Mouse (Mus musculus) intestine, embryonic 16.5 days (tissue): Measurements from ENCODE around the gene Cenpa. TPM values are rescaled to one million over a fixed set of nuclear protein-coding genes. Genes with fewer than 3 reads are reported as not detected.
"Not testable (repeated sequence)": the region's sequence is repeated elsewhere in the genome, so short reads cannot be mapped to it uniquely, and the experiment has no call there.

Source experiments
- ATAC-seq: fragments of 200-750 bp; cut with Nextera tagmentation; 2 replicates; pipeline ENCODE4 v1.8.0; 2017; ENCODE audit warnings: moderate TSS enrichment, moderate library complexity
- H3K27ac ChIP-seq: fragments of 300-500 bp; sonication (generic); 2 replicates; pipeline ENCODE4 v1.5.1; 2014; ENCODE audit warnings: mild to moderate bottlenecking, low read length
- H3K27me3 ChIP-seq: fragments of 300-500 bp; sonication (generic); replicated peaks from 2 replicates; pipeline ENCODE4 v1.6.1; 2014; ENCODE audit warnings: low read length, control low read depth, mixed read lengths; ENCODE audit not compliant: control insufficient read depth, insufficient read depth
- H3K36me3 ChIP-seq: fragments of 300-500 bp; sonication (generic); 2 replicates; pipeline ENCODE4 v1.6.1; 2014; ENCODE audit warnings: low read length, control low read depth; ENCODE audit not compliant: control insufficient read depth, insufficient read depth
- H3K4me1 ChIP-seq: fragments of 300-500 bp; sonication (generic); 2 replicates; pipeline ENCODE4 v1.6.1; 2014; ENCODE audit warnings: low read length, control low read depth, mixed read lengths; ENCODE audit not compliant: control insufficient read depth, insufficient read depth
- H3K4me2 ChIP-seq: fragments of 300-500 bp; sonication (generic); 2 replicates; pipeline ENCODE4 v1.6.1; 2014; ENCODE audit warnings: low read depth, low read length, control low read depth
- H3K4me3 ChIP-seq: fragments of 300-500 bp; sonication (generic); 2 replicates; pipeline ENCODE4 v1.5.1; 2014; ENCODE audit warnings: mild to moderate bottlenecking, low read length
- H3K9ac ChIP-seq: fragments of 300-500 bp; sonication (generic); 2 replicates; pipeline ENCODE4 v1.6.1; 2014; ENCODE audit warnings: low read depth, low read length
- H3K9me3 ChIP-seq: fragments of 300-500 bp; sonication (generic); 2 replicates; pipeline ENCODE4 v1.6.1; 2016; ENCODE audit warnings: low read length, control low read depth; ENCODE audit not compliant: control insufficient read depth
- WGBS: fragments of 180-500 bp; shearing (Covaris S2); extraction: QIAGEN DNeasy Blood & Tissue Kit; methylation state at CpG from one replicate; pipeline ENCODE4 v1.1.7; 2014; 5-methylcytosine and 5-hydroxymethylcytosine counted together
- polyA plus RNA-seq: library from polyadenylated mRNA; unstranded; fragments of >200 nt; fragmentation: Nextera tagmentation; extraction: Ambion mirVana; gene quantifications from 2 replicates; pipeline ENCODE4 v1.2.1, GENCODE M21; 2015

The Cenpa gene
- polyA plus RNA-seq, 1 experiment from 2014 or later = 186 TPM

- H3K9ac ChIP-seq = no peak overlapping the region
- no peaks in the 10 kb centered on the region for H3K27me3 ChIP-seq
- no peak overlapping the region for H3K27ac ChIP-seq
- H3K36me3 ChIP-seq = no peaks in the 10 kb centered on the region
- no peaks in the 10 kb centered on the region for H3K4me1 ChIP-seq
- ATAC-seq = no peak
- no peak overlapping the region for H3K4me3 ChIP-seq
- no peak overlapping the region for H3K4me2 ChIP-seq
- no peaks in the 10 kb centered on the region for H3K9me3 ChIP-seq
Measured at GRCm38 (mm10) chr5:30682967-30683600, 16.5 kb downstream of the Cenpa start.

- Histone ChIP-seq H3K4me1 (no peaks in the 10 kb centered on the region), H3K4me2 (no peak overlapping the region), H3K27me3 (no peaks in the 10 kb centered on the region), H3K36me3 (no peaks in the 10 kb centered on the region), H3K9me3 (no peaks in the 10 kb centered on the region), H3K27ac (no peak overlapping the region), H3K9ac (no peak overlapping the region), H3K4me3 (no peak overlapping the region)
- no peak for ATAC-seq
- WGBS = 69% methylated on average over 3 of the region's 3 CpGs
Measured at GRCm38 (mm10) chr5:30683993-30684392, 17.4 kb downstream of the Cenpa start.

- H3K27ac ChIP-seq = no peak overlapping the region
Measured at GRCm38 (mm10) chr5:30686781-30687180, 20.2 kb downstream of the Cenpa start.

GRCm38 (mm10) chr5:30700361-30701000 lies 33.9 kb downstream of the Cenpa start:
- Histone ChIP-seq H3K36me3 (no peaks in the 10 kb centered on the region), H3K27ac (no peak overlapping the region), H3K4me3 (no peak overlapping the region), H3K27me3 (no peaks in the 10 kb centered on the region), H3K4me1 (no peaks in the 10 kb centered on the region), H3K9me3 (no peaks in the 10 kb centered on the region), H3K4me2 (no peak overlapping the region), H3K9ac (no peak overlapping the region)
- WGBS = 78% methylated on average over 8 of the region's 8 CpGs
- no peak for ATAC-seq

More at GRCm38 (mm10) chr5:30686781-30687180, 20.2 kb downstream of the Cenpa start:
- Histone ChIP-seq H3K9me3 (no peaks in the 10 kb centered on the region), H3K4me3 (no peak overlapping the region), H3K4me2 (no peak overlapping the region), H3K9ac (no peak overlapping the region), H3K27me3 (no peaks in the 10 kb centered on the region), H3K36me3 (no peaks in the 10 kb centered on the region), H3K4me1 (no peaks in the 10 kb centered on the region)
- WGBS = 60% methylated on average over 3 of the region's 3 CpGs
- no peak for ATAC-seq

GRCm38 (mm10) chr5:30701373-30701772 lies 34.8 kb downstream of the Cenpa start:
- ATAC-seq, H3K4me1 ChIP-seq, H3K9ac ChIP-seq, H3K9me3 ChIP-seq, H3K4me3 ChIP-seq, H3K27ac ChIP-seq, H3K4me2 ChIP-seq, H3K36me3 ChIP-seq, H3K27me3 ChIP-seq: not testable (repeated sequence)
- 48% methylated on average over 4 of the region's 4 CpGs for WGBS

GRCm38 (mm10) chr5:30701866-30702265 lies 35.3 kb downstream of the Cenpa start:
- no peaks in the 10 kb centered on the region for H3K27me3 ChIP-seq
- H3K36me3 ChIP-seq = no peaks in the 10 kb centered on the region
- no peak overlapping the region for H3K4me2 ChIP-seq
- no peak overlapping the region for H3K9ac ChIP-seq
- H3K4me1 ChIP-seq = no peaks in the 10 kb centered on the region
- H3K27ac ChIP-seq = no peak overlapping the region
- no peak for ATAC-seq
- H3K9me3 ChIP-seq = no peaks in the 10 kb centered on the region
- H3K4me3 ChIP-seq = no peak overlapping the region
- WGBS = 75% methylated on average over 3 of the region's 3 CpGs

GRCm38 (mm10) chr5:30709744-30710383 lies 43.3 kb downstream of the Cenpa start:
- no peak overlapping the region for H3K27ac ChIP-seq
- no peaks in the 10 kb centered on the region for H3K9me3 ChIP-seq
- ATAC-seq = no peak
- no peak overlapping the region for H3K9ac ChIP-seq
- H3K36me3 ChIP-seq = no peaks in the 10 kb centered on the region
- H3K4me3 ChIP-seq = no peak overlapping the region
- H3K27me3 ChIP-seq = peaks cover 30% of the 10 kb centered on the region
- peaks cover 18% of the 10 kb centered on the region for H3K4me1 ChIP-seq
- WGBS = 10% methylated on average over 13 of the region's 13 CpGs
- H3K4me2 ChIP-seq = no peak overlapping the region

- WGBS = 27% methylated on average over 8 of the region's 8 CpGs
- Histone ChIP-seq H3K4me3 (no peak overlapping the region), H3K36me3 (no peaks in the 10 kb centered on the region), H3K27me3 (peaks cover 34% of the 10 kb centered on the region), H3K9ac (no peak overlapping the region), H3K4me1 (peaks cover 18% of the 10 kb centered on the region), H3K9me3 (no peaks in the 10 kb centered on the region), H3K27ac (no peak overlapping the region), H3K4me2 (no peak overlapping the region)
- no peak for ATAC-seq
Measured at GRCm38 (mm10) chr5:30710486-30710885, 43.9 kb downstream of the Cenpa start.

GRCm38 (mm10) chr5:30711147-30712001 lies 44.8 kb downstream of the Cenpa start, which contains the start of gene Dpysl5:
Dpysl5 (plus strand) TSS chr5:30711564.
- WGBS = under 1% methylated on average over 71 of the region's 71 CpGs
- no peaks in the 10 kb centered on the region for H3K9me3 ChIP-seq
- peak within 1 kb of the TSS; percentile 58 for H3K9ac ChIP-seq
- ATAC-seq = peak; percentile 95
- peaks cover 37% of the 10 kb centered on the region for H3K27me3 ChIP-seq
- H3K36me3 ChIP-seq = no peaks in the 10 kb centered on the region
- peak within 1 kb of the TSS; percentile 96 for H3K4me2 ChIP-seq
- peak within 1 kb of the TSS; percentile 53 for H3K4me3 ChIP-seq
- H3K4me1 ChIP-seq = peaks cover 18% of the 10 kb centered on the region
- H3K27ac ChIP-seq = no peak within 1 kb of the TSS
